In the genomic region with DNA sequence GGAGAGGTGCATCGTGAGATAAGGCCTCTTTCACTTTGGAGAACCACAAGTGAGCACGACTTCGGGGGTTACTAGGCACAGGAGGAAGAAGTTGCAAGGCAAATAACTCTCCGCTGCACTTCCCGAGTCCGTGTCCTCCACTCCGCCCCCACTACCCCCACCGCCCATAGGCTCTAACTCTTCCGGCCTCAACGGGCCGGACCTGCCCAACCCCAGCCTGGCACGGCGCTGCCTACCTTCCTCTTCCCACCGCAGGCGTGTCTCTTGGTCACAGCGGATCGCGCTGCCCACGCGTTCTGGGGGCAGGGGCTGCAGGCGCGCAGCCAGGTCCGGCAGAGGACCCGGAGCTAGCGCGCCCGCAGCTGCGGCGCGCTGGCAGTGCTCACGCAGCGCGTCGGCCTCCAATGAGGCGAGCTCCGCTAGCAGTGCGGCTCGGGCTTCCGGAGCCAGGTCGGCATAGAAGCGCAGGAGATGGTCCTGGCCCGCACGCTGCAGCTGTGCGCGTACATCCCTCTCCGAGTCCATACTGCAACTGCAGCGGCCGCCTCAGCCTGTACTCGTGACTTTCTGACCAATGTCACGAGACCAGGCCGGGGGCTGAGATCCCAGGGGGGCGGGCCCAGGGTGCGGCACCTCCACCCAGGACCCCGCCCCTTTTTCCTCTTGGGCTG, we compare ENCODE assay signal across 8 mouse cellular contexts. TPM values are rescaled to one million over a fixed set of nuclear protein-coding genes. Genes with fewer than 3 reads are reported as not detected.
DNase-seq lines count a peak whose midpoint lies in the region; ATAC-seq lines count a peak whose summit lies in the region.

A gene (minus strand): TSS at position 592 of the 671 bp plus-strand sequence.

- DNase-seq in R1 (ENCODE audit: low read depth, low spot score): peak; percentile 95
- peak; percentile 31 to 53 for DNase-seq in cerebellum, postnatal 36 days
- peak; percentile 86 for DNase-seq in gastrocnemius, postnatal 25 days
- DNase-seq in left cerebral cortex, postnatal 25 days (ENCODE audit: low spot score in 2 of 2): peak; percentile 60 to 62
- DNase-seq in right cerebral cortex, postnatal 10 days (ENCODE audit: low spot score in 2 of 2): peak; percentile 70 to 74
- peak; percentile 89 for DNase-seq in urinary bladder, postnatal 14 days (ENCODE audit: low spot score)

- ATAC-seq in inflammation-experienced regulatory T-cells, adult 6 months: peak; percentile 84
- peak; percentile 70 for ATAC-seq in megakaryocyte-erythroid progenitor cell, adult 5-6 weeks (replicated peaks; ENCODE audit: low FRiP score, low TSS enrichment, poor library complexity, severe bottlenecking)

- intact Hi-C loops in left cerebral cortex, postnatal 25 days (cut with DNase I): loop anchor here (5.0 kb wide), 1 partner anchor 37 kb away; no protein-coding TSS in a partner anchor

RNA-seq across cellular contexts. Expression of the gene that starts here (rescaled TPM):
- total RNA-seq in gastrocnemius, postnatal 25 days (2021): 1 to 10 TPM; 2.8 to 4.6 TPM
- polyA plus RNA-seq in inflammation-experienced regulatory T-cells, adult 6 months (2017; shearing (Covaris generic)): 10 to 100 TPM; 12.2 to 20.6 (median 18.3) TPM
- total RNA-seq in left cerebral cortex, postnatal 25 days (2021): 10 to 100 TPM; 11.3 to 14.0 TPM
- total RNA-seq in megakaryocyte-erythroid progenitor cell, adult 5-6 weeks (2014; fragmentation: Nextera tagmentation): 9.7 and 12.7 TPM in 2 replicates
- total RNA-seq in megakaryocyte-erythroid progenitor cell, adult 5-6 weeks (2017): 2.0 and 2.5 TPM in 2 replicates

Comparison
In these comparisons a context has a peak if more than half of its experiments do, and no peak if none do; other contexts are left out.
1. Peak in every context shown above with its lines: DNase-seq and ATAC-seq.
2. DNase-seq: peak in every context shown above with its lines; median percentile 95 in R1; 89 in urinary bladder, postnatal 14 days; 86 in gastrocnemius, postnatal 25 days; 72 in right cerebral cortex, postnatal 10 days; 61 in left cerebral cortex, postnatal 25 days; 42 in cerebellum, postnatal 36 days.